Mouse (Mus musculus): ENCODE results near the gene Kat5. TPM values are rescaled to one million over a fixed set of nuclear protein-coding genes. Genes with fewer than 3 reads are reported as not detected.
A peak's percentile ranks its signal among the peaks of the same experiment; 100 is the strongest.

Gene Kat5
- polyA plus RNA-seq, 1 experiment from 2014 or later = 76.9 TPM

GRCm38 (mm10) chr19:5641641-5642040, 31.6 kb upstream of the Kat5 start:
- H3K36me3 ChIP-seq = peaks cover 66% of the 10 kb centered on the region
- H3K9ac ChIP-seq (replicated peaks) = no peak overlapping the region
- no peak overlapping the region for H3K4me3 ChIP-seq
- no peak for ATAC-seq (replicated peaks)
- H3K27me3 ChIP-seq = no peaks in the 10 kb centered on the region
- H3K4me1 ChIP-seq = peaks cover 20% of the 10 kb centered on the region
- H3K9me3 ChIP-seq = no peaks in the 10 kb centered on the region
- WGBS = 93% methylated on average over 8 of the region's 8 CpGs
- no peak overlapping the region for H3K4me2 ChIP-seq (replicated peaks)
- no peak overlapping the region for H3K27ac ChIP-seq (replicated peaks)

- WGBS = 97% methylated on average over 17 of the region's 17 CpGs
- no peak overlapping the region for H3K27ac ChIP-seq (replicated peaks)
- H3K4me3 ChIP-seq = no peak overlapping the region
- H3K4me1 ChIP-seq = peaks cover 26% of the 10 kb centered on the region
- H3K36me3 ChIP-seq = peaks cover 64% of the 10 kb centered on the region
- no peak for ATAC-seq (replicated peaks)
- H3K4me2 ChIP-seq (replicated peaks) = no peak overlapping the region
- H3K27me3 ChIP-seq = no peaks in the 10 kb centered on the region
- no peaks in the 10 kb centered on the region for H3K9me3 ChIP-seq
- H3K9ac ChIP-seq (replicated peaks) = no peak overlapping the region
Measured at GRCm38 (mm10) chr19:5641021-5641420, 31.0 kb upstream of the Kat5 start.

DNA sequence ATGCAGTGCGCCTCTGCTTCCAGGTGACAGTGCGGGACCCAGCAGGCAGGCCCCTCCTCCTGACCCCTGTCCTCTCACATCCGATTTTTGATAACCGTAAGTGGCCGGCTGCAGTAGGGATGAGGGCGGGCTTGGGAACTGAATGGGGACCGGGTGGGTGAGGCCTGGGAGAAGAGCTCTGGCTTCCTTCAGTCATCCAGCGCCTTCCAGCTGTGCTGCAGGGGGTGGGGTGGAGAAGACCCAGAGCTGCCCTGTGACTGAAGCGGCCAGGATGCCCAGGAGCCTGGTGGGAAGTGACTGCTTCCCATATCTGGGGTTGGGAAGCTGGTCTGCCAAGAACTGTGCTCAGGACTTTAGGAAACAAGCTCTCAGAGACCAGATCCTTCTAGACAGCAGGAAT, 30.3 kb upstream of the Kat5 start:
- Histone ChIP-seq H3K27me3 (no peaks in the 10 kb centered on the region), H3K36me3 (peaks cover 58% of the 10 kb centered on the region), H3K4me1 (peaks cover 26% of the 10 kb centered on the region), H3K9me3 (no peaks in the 10 kb centered on the region), H3K4me3 (no peak overlapping the region), H3K4me2 (replicated peaks) (no peak overlapping the region), H3K27ac (replicated peaks) (no peak overlapping the region), H3K9ac (replicated peaks) (no peak overlapping the region)
- ATAC-seq (replicated peaks) = no peak
- WGBS = 80% methylated on average over 9 of the region's 9 CpGs

DNA sequence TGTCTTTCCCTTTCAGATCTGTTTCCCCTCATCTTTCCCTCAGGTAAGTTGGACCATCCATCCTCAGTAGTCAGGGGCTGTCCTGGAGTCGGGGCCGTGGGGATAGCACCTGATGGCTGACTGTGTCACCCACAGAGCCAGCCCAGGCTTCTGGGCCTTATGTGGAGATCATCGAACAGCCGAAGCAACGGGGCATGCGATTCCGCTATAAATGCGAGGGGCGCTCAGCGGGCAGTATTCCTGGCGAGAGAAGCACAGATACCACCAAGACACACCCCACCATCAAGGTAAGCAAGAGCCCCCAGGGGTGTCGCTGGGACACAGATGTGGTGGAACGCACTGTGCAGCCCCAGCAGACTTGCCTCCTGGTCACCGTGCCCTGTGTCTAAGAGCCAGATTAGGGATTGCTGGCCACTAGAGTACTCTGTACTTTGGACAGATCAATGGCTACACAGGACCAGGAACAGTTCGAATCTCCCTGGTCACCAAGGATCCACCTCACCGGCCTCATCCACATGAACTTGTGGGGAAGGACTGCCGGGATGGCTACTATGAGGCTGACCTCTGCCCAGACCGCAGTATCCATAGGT, 28.5 kb upstream of the Kat5 start:
- H3K4me1 ChIP-seq = peaks cover 26% of the 10 kb centered on the region
- WGBS = 89% methylated on average over 18 of the region's 18 CpGs
- peak overlapping the region; percentile 86 for H3K4me2 ChIP-seq (replicated peaks)
- ATAC-seq (replicated peaks) = no peak
- H3K36me3 ChIP-seq = peaks cover 40% of the 10 kb centered on the region
- no peaks in the 10 kb centered on the region for H3K9me3 ChIP-seq
- H3K27ac ChIP-seq (replicated peaks) = peak overlapping the region; percentile 92; the same call in 1 of the 2 replicates
- H3K27me3 ChIP-seq = no peaks in the 10 kb centered on the region
- peak overlapping the region; percentile 69 for H3K9ac ChIP-seq (replicated peaks)
- H3K4me3 ChIP-seq = peak overlapping the region; percentile 64

DNA sequence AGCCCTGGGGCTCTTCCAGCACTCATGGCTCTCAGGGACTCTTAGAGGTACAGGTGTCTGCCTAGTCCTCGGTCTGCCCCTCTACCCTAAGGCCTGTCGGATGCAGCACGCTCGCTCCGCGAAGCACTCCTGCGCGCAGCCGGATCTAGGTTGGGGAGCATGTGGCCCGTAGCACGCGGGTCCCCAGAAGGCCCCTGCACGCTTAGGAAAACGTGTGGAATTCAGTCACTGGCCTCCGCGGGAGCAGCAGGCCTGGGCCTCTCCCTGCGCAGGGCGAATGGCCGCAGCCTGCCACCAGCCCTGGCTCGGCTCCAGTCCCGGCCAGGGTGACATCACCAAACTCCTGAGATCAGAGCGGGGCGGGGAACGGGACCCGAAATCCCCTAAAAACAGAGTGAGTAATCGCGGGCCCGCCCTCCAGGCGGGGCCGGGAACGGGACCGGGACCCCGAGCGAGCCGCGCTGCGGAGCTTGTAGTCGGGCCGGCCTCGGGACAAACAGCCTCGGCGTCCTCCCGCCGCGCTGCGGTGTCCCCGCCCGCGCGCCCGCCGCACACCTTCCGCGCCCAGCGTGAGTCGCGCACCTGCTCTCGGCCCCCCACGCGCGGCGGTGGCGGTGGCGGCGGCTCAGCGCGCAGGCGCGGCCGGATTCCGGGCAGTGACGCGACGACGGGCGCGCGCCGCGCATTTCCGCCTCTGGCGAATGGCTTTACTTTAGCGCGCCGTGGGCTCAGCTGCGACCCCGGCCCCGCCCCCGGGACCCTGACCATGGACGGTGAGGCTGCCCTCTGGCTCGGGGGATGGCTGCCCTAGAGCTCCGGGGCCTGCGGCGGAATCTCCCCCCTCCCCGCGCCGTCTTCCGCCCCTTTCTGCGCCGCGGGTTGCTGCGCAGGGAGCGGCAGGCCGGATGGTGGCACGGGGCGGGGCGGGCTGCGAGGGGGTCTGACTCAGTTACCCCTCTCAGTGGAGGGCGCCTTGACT, 27.3 kb upstream of the Kat5 start, which contains the start of gene Rela:
Gene Rela, plus strand, starts transcription at position 415 of the 979 bp plus-strand sequence.
- H3K4me3 ChIP-seq = peak within 1 kb of the TSS; percentile 64
- no peaks in the 10 kb centered on the region for H3K9me3 ChIP-seq
- H3K4me2 ChIP-seq (replicated peaks) = peak within 1 kb of the TSS; percentile 86
- H3K4me1 ChIP-seq = peaks cover 26% of the 10 kb centered on the region
- WGBS = under 1% methylated on average over 107 of the region's 109 CpGs
- H3K27ac ChIP-seq (replicated peaks) = peak within 1 kb of the TSS; percentile 92
- peaks cover 29% of the 10 kb centered on the region for H3K36me3 ChIP-seq
- no peaks in the 10 kb centered on the region for H3K27me3 ChIP-seq
- peak within 1 kb of the TSS; percentile 69 for H3K9ac ChIP-seq (replicated peaks)
- ATAC-seq (replicated peaks) = peak; percentile 88

DNA sequence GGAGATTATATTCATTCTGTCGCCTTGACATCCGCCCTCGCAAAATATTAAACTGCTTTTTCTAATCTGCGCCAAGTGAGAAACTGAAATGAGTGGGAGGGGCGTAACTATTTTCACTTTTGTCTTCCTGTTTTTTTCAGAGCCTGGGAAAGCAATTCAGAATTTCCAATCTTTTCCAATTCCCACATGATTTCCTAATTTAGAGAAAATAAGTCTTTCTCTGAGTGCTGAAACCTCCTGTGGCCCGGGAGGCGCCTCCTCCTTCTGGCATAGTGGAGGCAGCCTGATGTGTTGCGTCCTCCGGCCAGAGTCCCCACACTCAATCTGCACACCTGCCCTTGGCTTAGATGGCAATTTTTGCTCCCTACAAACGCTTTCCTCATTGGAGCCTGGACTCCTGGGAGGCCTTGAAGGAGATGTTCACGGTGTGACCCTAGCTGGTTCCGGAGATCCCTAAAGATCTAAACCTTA, 26.6 kb upstream of the Kat5 start:
- Histone ChIP-seq H3K9me3 (no peaks in the 10 kb centered on the region), H3K9ac (replicated peaks) (peak overlapping the region; percentile 69), H3K4me3 (peak overlapping the region; percentile 64), H3K27ac (replicated peaks) (peak overlapping the region; percentile 92), H3K4me2 (replicated peaks) (peak overlapping the region; percentile 86), H3K27me3 (no peaks in the 10 kb centered on the region), H3K36me3 (peaks cover 22% of the 10 kb centered on the region), H3K4me1 (peaks cover 26% of the 10 kb centered on the region)
- 36% methylated on average over 12 of the region's 12 CpGs for WGBS
- ATAC-seq (replicated peaks) = no peak

DNA sequence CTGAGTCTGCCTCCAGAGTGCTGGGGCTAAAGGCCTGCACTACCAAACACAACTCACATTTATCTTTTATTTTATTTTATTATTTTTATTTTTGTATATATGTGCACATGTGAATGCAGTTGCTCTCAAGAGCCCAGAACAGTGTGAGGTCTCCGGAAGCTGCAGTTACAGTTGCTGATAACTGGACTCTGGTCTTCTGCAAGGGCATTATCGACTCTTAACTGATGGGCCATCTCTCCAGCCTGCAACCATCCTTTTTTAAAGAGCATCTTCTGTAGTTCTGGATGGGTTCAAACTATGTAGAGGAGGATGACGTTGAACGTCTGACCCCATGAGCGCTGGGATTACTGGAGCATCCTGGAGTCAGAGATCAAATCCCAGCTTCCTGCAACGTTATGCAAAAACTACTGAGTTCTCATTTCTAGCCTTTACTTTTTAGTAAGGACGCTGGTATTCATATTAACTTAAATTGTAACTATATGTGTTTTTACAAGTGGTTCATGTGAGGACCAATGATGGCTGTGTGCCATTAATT, 26.1 kb upstream of the Kat5 start:
- no peak for ATAC-seq (replicated peaks)
- 77% methylated on average over 7 of the region's 7 CpGs for WGBS
- Histone ChIP-seq H3K9ac (replicated peaks) (no peak overlapping the region; the same call in 1 of the 2 replicates), H3K27me3 (no peaks in the 10 kb centered on the region), H3K9me3 (no peaks in the 10 kb centered on the region), H3K4me1 (peaks cover 26% of the 10 kb centered on the region), H3K4me2 (replicated peaks) (peak overlapping the region; percentile 86; the same call in 1 of the 2 replicates), H3K36me3 (peaks cover 17% of the 10 kb centered on the region), H3K4me3 (peak overlapping the region; percentile 64; the same call in 1 of the 2 replicates), H3K27ac (replicated peaks) (no peak overlapping the region)

GRCm38 (mm10) chr19:5632120-5632519, 22.1 kb upstream of the Kat5 start:
- Histone ChIP-seq H3K9me3 (no peaks in the 10 kb centered on the region), H3K27ac (replicated peaks) (no peak overlapping the region), H3K9ac (replicated peaks) (no peak overlapping the region), H3K4me3 (no peak overlapping the region), H3K27me3 (no peaks in the 10 kb centered on the region), H3K36me3 (no peaks in the 10 kb centered on the region), H3K4me2 (replicated peaks) (no peak overlapping the region), H3K4me1 (peaks cover 10% of the 10 kb centered on the region)
- no peak for ATAC-seq (replicated peaks)
- 85% methylated on average over 9 of the region's 9 CpGs for WGBS

GRCm38 (mm10) chr19:5629907-5630306, 19.9 kb upstream of the Kat5 start:
- H3K4me3 ChIP-seq = no peak overlapping the region
- H3K4me1 ChIP-seq = no peaks in the 10 kb centered on the region
- H3K27me3 ChIP-seq = no peaks in the 10 kb centered on the region
- no peaks in the 10 kb centered on the region for H3K36me3 ChIP-seq
- no peak for ATAC-seq (replicated peaks)
- no peak overlapping the region for H3K27ac ChIP-seq (replicated peaks)
- no peaks in the 10 kb centered on the region for H3K9me3 ChIP-seq
- H3K4me2 ChIP-seq (replicated peaks) = no peak overlapping the region
- H3K9ac ChIP-seq (replicated peaks) = no peak overlapping the region

DNA sequence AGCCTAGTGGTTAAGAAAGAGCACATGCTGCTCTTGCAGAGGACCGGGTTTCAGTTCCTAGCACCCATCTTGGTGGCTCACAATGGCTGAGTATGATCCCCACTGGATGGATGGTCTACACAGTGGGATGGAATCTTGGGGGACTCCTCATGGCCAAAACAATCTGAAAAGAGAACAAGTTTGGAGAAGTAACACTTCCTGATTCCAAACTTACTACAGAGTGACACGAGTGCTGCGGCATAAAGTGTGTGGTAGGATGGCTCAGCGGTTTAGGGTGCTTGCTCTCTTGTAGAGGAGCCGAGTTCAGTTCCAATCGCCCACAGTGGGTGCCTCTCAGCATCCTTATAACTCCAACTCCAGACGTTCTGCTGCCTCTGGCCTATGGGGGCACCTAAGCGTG, 15.3 kb upstream of the Kat5 start:
- Histone ChIP-seq H3K4me2 (replicated peaks) (no peak overlapping the region), H3K4me1 (no peaks in the 10 kb centered on the region), H3K4me3 (no peak overlapping the region), H3K27me3 (peaks cover 3% of the 10 kb centered on the region; the same call in 1 of the 2 replicates), H3K27ac (replicated peaks) (no peak overlapping the region), H3K36me3 (no peaks in the 10 kb centered on the region), H3K9me3 (no peaks in the 10 kb centered on the region), H3K9ac (replicated peaks) (no peak overlapping the region)
- ATAC-seq (replicated peaks) = no peak
- WGBS = 87% methylated on average over 8 of the region's 8 CpGs

DNA sequence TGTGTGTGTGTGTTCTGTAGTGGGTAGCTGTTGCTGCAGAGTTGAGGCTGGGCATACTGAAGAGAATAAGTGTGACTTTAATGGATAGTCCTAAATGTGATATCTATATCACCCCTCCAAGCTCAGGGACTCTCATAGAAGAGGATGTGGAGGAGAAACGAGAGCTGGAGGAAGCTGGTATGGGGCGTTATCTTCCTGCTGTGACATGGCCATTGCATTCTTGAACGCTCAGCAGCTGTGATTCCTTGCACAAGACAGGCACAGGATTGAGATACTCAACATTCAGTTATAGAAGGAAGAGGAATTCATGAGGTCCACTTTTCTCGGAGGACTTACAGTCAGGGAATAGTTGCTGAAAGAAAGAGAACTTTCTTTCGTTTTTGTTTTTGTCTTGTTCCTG, 11.8 kb upstream of the Kat5 start:
- Histone ChIP-seq H3K27ac (replicated peaks) (no peak overlapping the region), H3K4me2 (replicated peaks) (no peak overlapping the region), H3K9ac (replicated peaks) (no peak overlapping the region), H3K9me3 (no peaks in the 10 kb centered on the region), H3K4me3 (no peak overlapping the region), H3K4me1 (no peaks in the 10 kb centered on the region), H3K36me3 (no peaks in the 10 kb centered on the region), H3K27me3 (peaks cover 3% of the 10 kb centered on the region; the same call in 1 of the 2 replicates)
- no peak for ATAC-seq (replicated peaks)
- 84% methylated on average over 5 of the region's 5 CpGs for WGBS

GRCm38 (mm10) chr19:5620007-5620406, 10.0 kb upstream of the Kat5 start:
- Histone ChIP-seq H3K9me3 (no peaks in the 10 kb centered on the region), H3K4me2 (replicated peaks) (no peak overlapping the region), H3K27ac (replicated peaks) (no peak overlapping the region), H3K27me3 (peaks cover 3% of the 10 kb centered on the region; the same call in 1 of the 2 replicates), H3K4me1 (no peaks in the 10 kb centered on the region), H3K4me3 (no peak overlapping the region), H3K9ac (replicated peaks) (no peak overlapping the region), H3K36me3 (no peaks in the 10 kb centered on the region)
- no peak for ATAC-seq (replicated peaks)
- 89% methylated on average over 4 of the region's 4 CpGs for WGBS

Measured in forebrain, embryonic 15.5 days (tissue).